Mouse (Mus musculus): ENCODE measurements around the gene Rab3d. TPM values are rescaled to one million over a fixed set of nuclear protein-coding genes. Genes with fewer than 3 reads are reported as not detected.

Rab3d gene
- total RNA-seq, 2 experiments from 2014 or later, result 4.1 to 6.6 TPM

DNA sequence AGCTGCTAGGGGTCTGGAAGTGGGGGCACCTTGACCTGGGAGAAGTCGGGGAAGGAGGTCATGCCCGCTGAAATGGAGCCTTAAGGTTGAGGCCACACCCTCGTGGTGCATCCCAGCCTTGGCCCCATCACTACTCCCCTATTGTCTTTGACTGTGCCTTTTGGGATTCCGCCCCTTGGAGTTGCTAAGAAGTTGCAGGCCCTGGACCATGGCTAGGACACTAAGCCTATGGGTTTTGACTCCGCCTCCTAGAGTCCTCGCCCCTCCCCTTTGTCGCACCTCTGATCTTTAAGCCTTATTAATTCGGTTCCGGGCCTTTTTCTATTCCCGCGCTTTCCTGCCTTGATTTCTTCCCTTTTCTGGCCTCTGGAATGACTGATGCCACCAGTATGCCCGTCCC is 25.6 kb upstream of the Rab3d start:
- intact Hi-C loops (cut with DNase I; ENCODE audit: low total_unique reads), result no loop called here

DNA sequence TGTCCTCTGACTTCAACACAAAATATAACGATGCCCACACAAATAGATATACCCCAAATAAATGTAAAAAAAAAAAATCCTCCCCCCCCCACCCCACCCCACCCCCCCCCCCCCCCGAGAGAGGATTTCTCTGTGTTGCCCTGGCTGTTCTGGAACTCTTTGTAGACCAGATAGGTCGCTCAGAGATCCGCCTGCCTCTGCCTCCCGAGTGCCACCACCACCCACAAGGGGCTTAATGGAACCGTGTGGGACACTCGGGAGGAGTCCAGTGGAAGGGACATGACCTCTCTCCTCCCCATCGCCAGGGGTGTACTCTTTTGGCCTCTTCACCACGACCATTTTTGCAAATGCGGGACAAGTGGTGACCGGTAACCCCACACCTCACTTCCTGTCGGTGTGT is 25.1 kb upstream of the Rab3d start:
- intact Hi-C loops (cut with DNase I; ENCODE audit: low total_unique reads), result no loop called here

More for the DNA sequence above, 25.6 kb upstream of the Rab3d start:
- DNase-seq, result no peak

DNA sequence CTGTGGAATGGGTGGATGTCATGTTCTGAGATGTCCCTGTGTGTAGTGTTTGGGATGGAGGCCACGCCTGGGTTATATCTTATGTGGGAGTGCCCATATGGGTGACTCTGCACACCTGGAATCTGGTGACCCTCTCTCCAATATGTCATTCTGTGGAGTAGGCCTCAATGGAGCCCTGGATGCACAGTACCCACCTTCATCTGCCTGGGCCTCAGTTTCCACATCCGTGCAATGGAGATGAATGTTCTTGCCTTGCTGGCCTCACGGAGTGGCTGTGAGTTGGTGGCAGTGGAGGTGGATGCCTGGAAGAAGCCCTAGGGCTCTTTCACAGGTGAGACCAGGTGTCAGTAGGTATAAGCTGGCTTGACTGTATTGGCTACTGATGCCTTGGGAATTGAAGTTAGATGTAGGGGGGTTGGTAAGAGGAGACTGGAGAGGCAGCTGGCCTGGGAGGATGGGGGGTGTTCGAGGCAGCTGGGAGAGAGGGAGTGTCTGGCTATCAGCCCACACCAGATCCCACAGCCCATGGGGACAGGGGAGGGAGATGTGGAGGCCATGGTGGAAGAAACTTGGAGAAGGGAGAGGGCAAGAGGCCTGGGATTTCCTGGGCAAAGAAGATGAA is 20.4 kb upstream of the Rab3d start:
- DNase-seq, result no peak
- intact Hi-C loops (cut with DNase I; ENCODE audit: low total_unique reads), result no loop called here

More for the DNA sequence above, 25.1 kb upstream of the Rab3d start:
- no peak for DNase-seq

GRCm38 (mm10) chr9:21937711-21938175 is 19.8 kb upstream of the Rab3d start:
- intact Hi-C loops (cut with DNase I; ENCODE audit: low total_unique reads), result no loop called here
- no peak for DNase-seq

DNA sequence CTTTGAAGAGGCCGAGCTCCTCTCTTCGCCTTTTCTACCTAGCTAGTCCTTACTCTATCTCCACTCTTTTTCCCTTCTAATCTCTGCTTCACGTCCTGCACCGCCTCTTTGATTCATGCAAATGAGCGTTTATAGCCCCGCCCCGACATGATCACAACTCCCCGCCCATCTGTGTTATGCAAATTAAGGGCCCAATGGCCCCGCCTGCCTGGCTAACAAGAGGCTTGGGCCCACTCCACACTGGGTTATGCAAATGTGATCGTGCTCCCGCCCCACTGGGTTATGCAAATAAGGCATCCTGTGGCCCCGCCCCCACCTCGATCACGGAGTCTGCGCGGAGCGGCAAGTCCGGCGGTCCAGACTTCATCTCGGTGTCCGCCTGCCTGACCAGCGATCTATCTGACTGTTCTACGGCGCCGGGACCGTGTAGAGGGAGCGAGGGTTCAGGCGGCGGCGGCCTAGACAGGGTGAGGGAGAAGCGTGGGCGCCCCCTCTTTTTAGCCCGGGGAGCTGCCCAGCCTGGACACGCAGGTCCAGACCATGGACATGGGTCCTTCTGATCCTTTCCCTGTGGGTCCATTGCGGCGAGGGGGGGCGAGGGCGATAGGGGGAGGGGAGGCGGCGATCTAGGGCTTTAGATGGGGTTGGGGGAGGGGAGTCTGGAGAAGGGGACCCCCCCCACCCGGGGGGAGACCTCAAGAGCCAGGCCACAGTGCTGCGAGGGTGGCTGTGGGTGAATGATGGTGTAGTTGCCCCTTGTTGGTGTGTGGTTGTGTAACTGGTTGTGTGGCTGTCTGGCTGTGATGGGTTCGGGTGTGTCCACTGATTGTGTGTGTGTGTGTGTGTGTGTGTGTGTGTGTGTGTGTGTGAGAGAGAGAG is 18.9 kb upstream of the Rab3d start, which contains the start of gene Plppr2:
TSS of gene Plppr2 (plus strand) at position 342 of the 879 bp plus-strand sequence.
- peak; percentile 96 for DNase-seq
- intact Hi-C loops (cut with DNase I; ENCODE audit: low total_unique reads), result no loop called here

DNA sequence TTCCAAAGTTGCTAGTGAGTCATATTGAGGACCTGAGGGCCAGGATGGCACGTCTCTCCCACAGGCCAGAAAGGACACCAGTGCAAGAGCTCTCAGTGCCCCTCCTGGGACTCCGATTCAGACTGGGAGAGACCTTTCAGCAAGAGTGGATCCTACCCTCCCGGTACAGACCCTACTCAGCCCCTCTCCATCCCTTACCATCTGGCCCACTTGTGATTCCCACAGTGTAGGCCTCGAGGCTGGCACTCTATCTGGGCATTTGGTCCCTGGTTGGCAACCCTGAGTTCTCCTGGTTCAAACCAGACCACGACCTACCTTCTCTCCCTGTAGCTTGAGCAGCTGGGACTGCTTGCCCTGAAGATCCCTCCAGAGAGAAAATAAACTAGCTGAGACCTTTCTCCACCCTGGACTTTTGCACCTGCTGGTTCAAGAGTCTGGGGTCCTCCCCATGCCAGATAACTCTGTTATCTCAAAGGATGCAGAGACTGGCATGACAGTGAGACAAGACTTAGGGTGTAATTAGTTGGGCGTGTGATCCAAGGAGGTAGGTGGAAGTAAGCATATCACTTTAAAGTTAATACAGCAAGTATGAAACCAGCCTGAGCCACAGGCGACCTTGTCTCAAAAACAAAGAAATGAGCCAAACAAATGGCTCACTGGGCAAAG is 17.6 kb upstream of the Rab3d start:
- DNase-seq, result no peak
- intact Hi-C loops (cut with DNase I; ENCODE audit: low total_unique reads), result no loop called here

DNA sequence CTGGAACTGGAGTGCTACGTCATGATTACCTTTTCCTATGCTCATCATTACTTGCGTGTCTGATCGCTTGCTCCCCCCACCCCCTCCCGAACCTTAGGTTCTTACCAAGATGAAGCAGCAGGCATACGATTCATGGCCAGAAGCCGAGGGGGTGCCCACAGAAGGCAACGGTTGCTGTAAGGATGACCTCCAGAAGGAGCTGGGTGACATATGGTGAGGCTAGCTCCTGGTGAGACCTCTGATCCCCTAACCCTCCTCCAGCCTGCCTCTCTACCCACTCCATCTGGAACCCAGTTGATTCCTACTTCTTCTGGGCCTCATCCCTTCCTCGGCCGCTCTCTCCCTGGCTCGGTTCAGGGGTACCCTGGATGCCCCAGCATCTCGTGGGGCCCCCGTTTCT is 16.0 kb upstream of the Rab3d start:
- DNase-seq, result no peak
- intact Hi-C loops (cut with DNase I; ENCODE audit: low total_unique reads), result no loop called here

GRCm38 (mm10) chr9:21932445-21933137 is 14.6 kb upstream of the Rab3d start:
- no peak for DNase-seq
- intact Hi-C loops (cut with DNase I; ENCODE audit: low total_unique reads), result no loop called here

- intact Hi-C loops (cut with DNase I; ENCODE audit: low total_unique reads), result no loop called here
These were observed 14.0 kb upstream of the Rab3d start for GRCm38 (mm10) chr9:21932006-21932405.

GRCm38 (mm10) chr9:21929208-21929607 is 11.2 kb upstream of the Rab3d start:
- DNase-seq, result no peak
- intact Hi-C loops (cut with DNase I; ENCODE audit: low total_unique reads), result no loop called here

More at GRCm38 (mm10) chr9:21932006-21932405, 14.0 kb upstream of the Rab3d start:
- no peak for DNase-seq

- peak; percentile 93 for DNase-seq
- intact Hi-C loops (cut with DNase I; ENCODE audit: low total_unique reads), result no loop called here
These were observed 9.3 kb upstream of the Rab3d start, which contains the start of the genes Ccdc159 and Tmem205 for GRCm38 (mm10) chr9:21927208-21927753. Ccdc159 (plus strand) TSS chr9:21927471. Tmem205 (minus strand) TSS chr9:21927556.

DNA sequence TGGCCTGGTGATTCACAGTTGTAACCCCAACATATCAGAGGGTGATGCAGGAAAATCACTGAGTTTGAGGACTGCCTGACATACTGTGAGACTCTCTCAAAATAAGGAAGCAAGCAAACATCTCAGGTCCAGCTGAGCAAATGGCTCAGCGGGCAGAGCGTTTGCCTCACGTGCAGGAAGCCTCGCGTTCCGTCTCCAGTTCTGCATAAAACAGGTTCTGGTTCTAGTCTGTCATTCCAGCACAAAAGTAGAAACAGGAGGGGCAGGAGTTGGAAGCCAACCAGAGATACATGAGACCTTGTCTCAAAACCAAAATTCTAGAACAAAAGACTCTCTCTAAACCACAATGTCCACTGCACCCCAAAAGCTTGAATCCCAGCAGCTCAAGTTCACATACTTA is 8.8 kb upstream of the Rab3d start:
- no peak for DNase-seq
- intact Hi-C loops (cut with DNase I; ENCODE audit: low total_unique reads), result no loop called here

GRCm38 (mm10) chr9:21926155-21926554 is 8.2 kb upstream of the Rab3d start:
- intact Hi-C loops (cut with DNase I; ENCODE audit: low total_unique reads), result no loop called here
- DNase-seq, result no peak

- intact Hi-C loops (cut with DNase I; ENCODE audit: low total_unique reads), result no loop called here
- DNase-seq, result no peak
These were observed 7.5 kb upstream of the Rab3d start for GRCm38 (mm10) chr9:21925506-21925905.

GRCm38 (mm10) chr9:21925034-21925433 is 7.0 kb upstream of the Rab3d start:
- DNase-seq, result no peak
- intact Hi-C loops (cut with DNase I; ENCODE audit: low total_unique reads), result no loop called here

DNA sequence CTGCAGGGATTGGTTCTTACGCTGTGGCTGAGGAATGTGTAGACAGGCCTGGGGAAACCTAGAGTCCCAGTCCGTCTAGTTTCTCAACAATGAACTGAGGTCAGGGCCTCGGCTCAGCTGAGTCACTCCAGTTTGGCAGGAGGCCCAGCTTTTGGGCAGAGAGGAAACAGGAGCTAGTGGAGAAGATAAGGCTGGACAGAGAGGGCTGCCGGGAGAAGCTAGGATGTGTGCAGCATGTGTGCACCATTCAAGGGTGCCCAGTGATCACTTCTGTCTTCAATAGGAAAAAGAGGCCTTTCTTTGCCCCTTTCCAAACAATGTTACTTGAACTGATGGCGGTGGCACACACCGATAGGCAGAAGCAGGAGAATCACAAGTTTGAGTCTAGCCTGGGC is 6.1 kb upstream of the Rab3d start:
- intact Hi-C loops (cut with DNase I; ENCODE audit: low total_unique reads), result no loop called here
- DNase-seq, result peak; percentile 89

DNA sequence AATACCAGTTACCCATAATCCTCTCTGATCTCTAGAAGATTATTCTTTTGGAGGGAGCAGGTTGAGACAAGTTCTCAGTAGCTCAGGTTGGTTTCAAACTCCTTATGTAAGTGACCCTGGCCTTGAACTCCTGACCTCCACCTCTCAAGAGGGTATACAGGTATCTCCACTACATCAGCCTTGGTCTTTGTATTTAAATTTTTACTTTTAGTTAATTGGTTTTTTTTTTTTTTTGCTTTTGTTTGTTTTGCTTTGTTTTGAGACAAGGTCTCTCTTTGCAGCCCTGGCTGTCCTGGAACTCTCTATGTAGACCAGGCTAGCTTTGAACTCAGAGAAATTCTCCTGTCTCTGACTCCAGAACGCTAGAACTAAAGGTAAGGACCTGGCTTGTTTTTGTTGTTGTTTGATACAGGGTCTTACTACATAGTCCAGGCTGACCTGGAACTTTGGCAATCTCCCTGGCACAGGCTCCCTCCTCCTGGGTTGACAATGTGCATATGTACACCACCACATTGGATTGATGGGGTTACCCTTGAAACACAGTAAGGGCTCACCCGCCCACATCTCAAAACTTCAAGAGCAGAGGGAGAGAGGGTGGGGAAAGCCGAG is 5.6 kb upstream of the Rab3d start:
- intact Hi-C loops (cut with DNase I; ENCODE audit: low total_unique reads), result no loop called here
- DNase-seq, result no peak

DNA sequence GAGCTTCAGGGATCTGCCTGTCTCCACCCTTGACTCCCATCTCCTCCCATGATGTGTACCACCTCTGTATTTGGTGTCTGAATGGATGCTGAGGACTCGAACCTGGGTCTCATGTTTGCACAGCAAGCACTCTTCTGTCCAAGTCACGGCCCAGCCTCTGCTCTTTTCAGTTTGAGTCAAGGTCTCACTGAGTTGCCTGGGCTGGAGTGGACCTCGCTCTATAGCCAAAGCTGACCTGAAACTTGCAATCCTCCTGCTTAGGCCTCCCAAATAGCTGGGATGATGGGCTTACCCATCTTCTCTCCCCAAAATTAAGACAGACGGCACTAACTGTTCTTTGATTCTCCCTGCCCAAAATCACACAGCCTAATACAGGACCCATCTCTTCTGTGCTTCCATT is 5.0 kb upstream of the Rab3d start:
- DNase-seq, result no peak
- intact Hi-C loops (cut with DNase I; ENCODE audit: low total_unique reads), result no loop called here
